Mouse (Mus musculus) retina, adult 2 months (tissue): ENCODE data around the gene Igflr1.

Source experiments
- DNase-seq: peaks from one replicate; pipeline ENCODE4 v3.0.0-alpha.2; 2012; ENCODE audit warnings: low read depth, low spot score

Gene Igflr1

GRCm38 (mm10) chr7:30553810-30554584 is 11.2 kb upstream of the Igflr1 start:
- no peak for DNase-seq

- no peak for DNase-seq
Measured at GRCm38 (mm10) chr7:30556894-30557536, 8.2 kb upstream of the Igflr1 start.

- DNase-seq = no peak
Measured at GRCm38 (mm10) chr7:30557901-30558514, 7.2 kb upstream of the Igflr1 start.

GRCm38 (mm10) chr7:30558656-30559442 is 6.4 kb upstream of the Igflr1 start:
- DNase-seq = no peak

DNA sequence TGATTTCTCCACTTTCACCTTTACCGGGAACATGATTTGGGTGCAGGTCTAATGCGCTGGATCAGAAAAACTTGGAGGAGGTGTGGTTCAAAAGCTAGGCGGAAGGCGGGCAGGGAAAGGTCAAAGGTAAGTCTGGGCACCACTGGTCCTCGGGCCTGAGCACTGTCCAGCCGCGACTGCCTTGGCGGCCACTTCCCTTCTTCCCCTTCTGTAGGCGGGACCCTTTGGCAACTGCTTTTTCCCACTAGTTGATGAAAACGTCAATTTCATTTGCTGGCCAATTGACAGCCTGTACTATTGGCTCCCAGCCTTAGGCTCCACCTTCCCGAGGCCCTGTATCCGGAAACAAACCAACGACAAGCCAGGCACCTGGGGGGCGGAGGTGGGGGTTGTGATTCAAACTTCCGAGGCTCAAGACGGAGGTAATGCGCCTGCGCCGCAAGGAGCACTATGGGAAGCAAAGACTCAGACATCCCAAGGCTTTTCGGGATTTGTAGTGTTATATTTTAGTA is 5.7 kb upstream of the Igflr1 start, which contains the start of gene Lin37:
Gene Lin37, minus strand, starts transcription at position 396 of the 512 bp plus-strand sequence.
- peak; percentile 96 for DNase-seq

- DNase-seq = no peak
Measured at GRCm38 (mm10) chr7:30560296-30560695, 4.9 kb upstream of the Igflr1 start.

GRCm38 (mm10) chr7:30562526-30563116 is 2.6 kb upstream of the Igflr1 start:
- DNase-seq = no peak

DNA sequence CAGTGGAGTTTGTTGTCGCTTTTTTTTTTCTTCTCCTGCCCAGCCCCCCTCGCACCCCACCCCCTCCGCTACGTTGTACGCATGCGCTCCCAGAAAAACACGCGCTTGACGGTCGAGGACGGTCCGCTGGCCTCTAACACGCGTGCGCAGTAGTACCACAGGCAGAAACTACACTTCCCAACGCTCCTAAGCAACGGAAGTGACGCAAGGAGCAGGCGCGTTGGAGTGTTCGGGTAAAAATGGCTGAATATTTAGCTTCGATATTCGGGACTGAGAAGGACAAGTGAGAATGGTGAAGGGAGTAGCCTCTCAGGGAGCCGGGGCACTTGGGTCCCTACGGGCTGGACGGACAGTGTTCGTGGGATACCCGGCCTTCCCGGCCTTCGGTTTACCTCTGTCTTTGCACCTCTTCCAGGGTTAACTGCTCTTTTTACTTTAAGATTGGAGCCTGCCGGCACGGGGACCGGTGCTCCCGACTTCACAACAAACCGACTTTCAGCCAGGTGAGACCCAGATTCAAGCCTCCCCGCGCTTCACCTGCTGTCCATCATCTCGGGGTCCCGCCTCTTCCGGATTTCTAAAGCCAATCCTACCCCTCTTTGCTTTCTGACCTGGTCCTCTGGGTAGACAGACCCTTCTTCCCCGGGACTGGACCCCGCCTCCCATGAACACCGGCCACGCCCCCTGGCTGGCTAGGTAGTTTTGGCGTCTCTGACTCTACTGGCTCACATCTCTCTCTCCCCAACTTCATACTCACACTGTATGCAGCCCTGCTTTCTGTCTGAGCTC is 1.9 kb upstream of the Igflr1 start, which contains the start of the genes U2af1l4, Gm49396 and Psenen:
Gene U2af1l4, plus strand, starts transcription at position 185 of the 789 bp plus-strand sequence.
Gene Gm49396, plus strand, starts transcription at position 228 of the 789 bp plus-strand sequence.
Gene Psenen, minus strand, starts transcription at position 511 of the 789 bp plus-strand sequence.
- peak; percentile 98 for DNase-seq

DNA sequence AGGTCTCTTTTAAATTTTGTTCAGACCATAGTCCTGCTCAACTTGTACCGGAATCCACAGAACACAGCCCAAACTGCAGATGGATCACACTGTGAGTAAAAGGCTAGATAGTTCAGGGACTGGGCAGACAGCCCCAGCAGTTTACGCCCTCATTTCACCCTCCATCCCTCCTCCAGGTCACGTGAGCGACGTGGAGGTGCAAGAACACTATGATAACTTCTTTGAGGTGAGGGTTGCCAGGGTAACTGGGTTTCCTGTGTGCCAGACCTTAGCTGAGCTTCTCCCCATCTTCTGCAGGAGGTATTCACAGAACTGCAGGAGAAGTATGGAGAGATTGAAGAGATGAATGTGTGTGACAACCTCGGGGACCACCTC is 1.3 kb upstream of the Igflr1 start:
- no peak for DNase-seq

- no peak for DNase-seq
Measured at GRCm38 (mm10) chr7:30566033-30566432, 806 bp downstream of the Igflr1 start.

- DNase-seq = no peak
Measured at GRCm38 (mm10) chr7:30567555-30567954, 2.3 kb downstream of the Igflr1 start.

- no peak for DNase-seq
Measured at GRCm38 (mm10) chr7:30572389-30572788, 7.2 kb downstream of the Igflr1 start.

GRCm38 (mm10) chr7:30572969-30573368 is 7.7 kb downstream of the Igflr1 start:
- no peak for DNase-seq

- DNase-seq = no peak
Measured at GRCm38 (mm10) chr7:30579950-30580349, 14.7 kb downstream of the Igflr1 start.

DNA sequence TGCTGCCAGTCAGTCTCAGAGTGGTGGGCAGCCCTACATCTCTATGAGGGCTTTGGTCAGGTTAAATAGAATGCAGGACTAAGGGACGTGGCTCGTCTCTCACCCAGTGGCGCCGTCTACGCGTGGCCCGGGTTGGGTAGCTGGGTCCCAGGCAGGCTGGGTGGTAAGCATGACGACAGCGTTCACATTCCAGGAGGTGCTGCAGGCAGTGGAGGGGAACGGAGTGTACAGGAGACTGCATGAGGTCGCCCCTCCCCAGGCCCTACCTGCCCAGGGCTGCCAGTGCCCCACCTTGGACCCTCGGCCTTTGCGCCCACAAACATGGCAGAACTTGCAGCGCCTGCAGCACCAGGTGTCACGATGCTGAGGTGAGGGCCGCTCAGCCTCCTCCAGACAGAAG is 16.3 kb downstream of the Igflr1 start:
- no peak for DNase-seq

DNA sequence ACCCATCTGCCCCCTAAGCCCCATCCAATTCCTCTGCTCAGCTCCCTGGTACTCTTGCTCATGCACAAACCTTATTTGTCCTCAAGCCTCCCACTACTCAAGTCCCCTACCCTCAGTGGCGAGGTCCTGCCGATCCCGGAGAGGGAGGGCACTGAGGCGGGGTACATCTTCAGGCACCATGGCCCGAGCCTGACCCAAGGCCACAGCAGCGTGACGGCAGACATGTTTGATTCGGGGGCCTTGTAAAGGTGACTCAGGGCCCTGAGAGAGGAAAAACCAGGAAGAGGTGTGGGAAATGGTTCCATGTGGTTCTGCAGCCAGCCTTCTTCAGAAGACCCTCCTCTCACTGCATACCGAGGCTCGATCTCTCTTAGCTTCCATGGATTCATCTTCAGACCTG is 19.1 kb downstream of the Igflr1 start:
- DNase-seq = no peak

DNA sequence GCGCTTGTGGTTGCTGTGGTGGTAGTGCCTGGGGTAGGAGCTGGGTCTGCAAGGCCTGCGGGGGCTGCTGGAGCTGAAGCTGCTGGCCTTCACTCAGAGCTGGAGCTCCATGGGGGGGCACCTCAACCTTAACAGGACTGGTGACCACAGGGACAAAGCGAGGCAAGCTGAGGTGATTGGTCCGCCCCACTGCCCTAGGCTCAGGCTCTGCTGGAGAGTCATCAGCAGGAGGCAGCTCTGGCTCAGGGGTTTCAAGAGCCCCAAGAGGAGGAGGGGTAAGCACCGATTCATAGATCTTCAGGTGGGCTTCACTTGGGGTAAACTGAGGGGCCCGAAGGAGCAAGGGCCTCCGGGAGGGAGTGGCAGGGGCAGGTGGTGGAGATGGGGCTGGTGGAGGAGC is 19.9 kb downstream of the Igflr1 start:
- no peak for DNase-seq

DNA sequence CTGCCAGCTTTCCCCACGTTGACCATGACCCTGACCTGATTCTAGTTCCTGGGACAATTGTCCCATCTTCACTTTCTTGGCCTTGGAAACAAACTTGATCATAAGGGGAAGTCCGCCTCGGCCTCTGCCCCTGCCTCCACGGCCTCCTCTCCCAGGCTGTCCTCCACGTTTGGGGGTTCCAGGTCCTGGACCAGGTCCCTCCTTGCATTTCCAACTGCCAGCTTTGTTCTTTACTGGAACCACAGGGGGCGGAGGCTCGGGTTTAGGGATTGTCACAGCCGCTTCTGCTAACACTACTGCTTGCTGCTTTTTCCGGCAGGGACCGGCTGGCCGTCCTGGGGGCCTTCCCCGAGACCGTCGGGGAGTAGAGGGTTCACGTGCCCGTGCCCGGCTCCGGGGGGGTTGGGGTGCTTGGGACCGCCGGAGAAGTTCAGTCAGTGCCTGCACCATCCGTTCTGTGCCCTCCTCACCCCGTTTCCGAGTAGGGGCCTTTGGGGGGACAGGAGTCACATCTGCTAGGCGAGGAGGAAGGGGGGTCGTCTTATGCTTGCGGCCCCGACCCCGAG is 21.3 kb downstream of the Igflr1 start:
- no peak for DNase-seq

GRCm38 (mm10) chr7:30587842-30588667 is 22.8 kb downstream of the Igflr1 start:
- DNase-seq = no peak
